Mouse (Mus musculus) liver, embryonic 15.5 days (tissue): Measurements from ENCODE around the gene Arsb. TPM values are rescaled to one million over a fixed set of nuclear protein-coding genes. Genes with fewer than 3 reads are reported as not detected.

Experiments
- ATAC-seq: fragments of 200-750 bp; cut with Nextera tagmentation; 2 replicates; pipeline ENCODE4 v1.8.0; 2017; ENCODE audit warnings: moderate number of reproducible peaks, mild to moderate bottlenecking, moderate library complexity; ENCODE audit not compliant: insufficient read depth
- H3K27ac ChIP-seq: fragments of 300-500 bp; sonication (generic); replicated peaks from 2 replicates; pipeline ENCODE4 v1.5.1; 2015; ENCODE audit warnings: mild to moderate bottlenecking, inconsistent platforms
- H3K27me3 ChIP-seq: fragments of 300-500 bp; sonication (generic); 2 replicates; pipeline ENCODE4 v1.6.1; 2015; ENCODE audit warnings: mild to moderate bottlenecking, inconsistent platforms
- H3K36me3 ChIP-seq: fragments of 300-500 bp; sonication (generic); replicated peaks from 2 replicates; pipeline ENCODE4 v1.6.1; 2015; ENCODE audit warnings: moderate library complexity, mild to moderate bottlenecking, inconsistent platforms
- H3K4me1 ChIP-seq: fragments of 300-500 bp; sonication (generic); replicated peaks from 2 replicates; pipeline ENCODE4 v1.6.1; 2015; ENCODE audit warnings: inconsistent platforms
- H3K4me2 ChIP-seq: fragments of 300-500 bp; sonication (generic); 2 replicates; pipeline ENCODE4 v1.6.1; 2015; ENCODE audit warnings: moderate library complexity, mild to moderate bottlenecking, inconsistent platforms
- H3K4me3 ChIP-seq: fragments of 300-500 bp; sonication (generic); replicated peaks from 2 replicates; pipeline ENCODE4 v1.5.1; 2015; ENCODE audit warnings: mild to moderate bottlenecking, inconsistent platforms
- H3K9ac ChIP-seq: fragments of 300-500 bp; sonication (generic); 2 replicates; pipeline ENCODE4 v1.6.1; 2015; ENCODE audit warnings: moderate library complexity, mild to moderate bottlenecking, inconsistent platforms
- H3K9me3 ChIP-seq: fragments of 300-500 bp; sonication (generic); replicated peaks from 2 replicates; pipeline ENCODE4 v1.6.1; 2016; ENCODE audit warnings: inconsistent platforms
- WGBS: fragments of 180-500 bp; shearing (Covaris S2); methylation state at CpG from one replicate; pipeline ENCODE4 v1.1.7; 2015; ENCODE audit warnings: mixed read lengths; ENCODE audit not compliant: insufficient replicate concordance; 5-methylcytosine and 5-hydroxymethylcytosine counted together
- polyA plus RNA-seq: library from polyadenylated mRNA; unstranded; fragments of >200 nt; fragmentation: Nextera tagmentation; extraction: Ambion mirVana; gene quantifications from 2 replicates; pipeline ENCODE4 v1.2.1, GENCODE M21; 2015

Arsb gene
- polyA plus RNA-seq, 1 experiment from 2014 or later: 4.1 TPM

- no peak overlapping the region for H3K9ac ChIP-seq
- 61% methylated on average over 4 of the region's 4 CpGs for WGBS
- no peak overlapping the region for H3K4me3 ChIP-seq
- H3K27ac ChIP-seq: no peak overlapping the region
- H3K4me1 ChIP-seq: no peaks in the 10 kb centered on the region
- no peak overlapping the region for H3K4me2 ChIP-seq
- no peaks in the 10 kb centered on the region for H3K36me3 ChIP-seq
- no peaks in the 10 kb centered on the region for H3K9me3 ChIP-seq
- no peaks in the 10 kb centered on the region for H3K27me3 ChIP-seq
- no peak for ATAC-seq
These were observed 76.2 kb downstream of the Arsb start for GRCm38 (mm10) chr13:93847614-93848013.

- Histone ChIP-seq H3K27me3 (no peaks in the 10 kb centered on the region), H3K4me1 (no peaks in the 10 kb centered on the region), H3K4me3 (no peak overlapping the region), H3K4me2 (no peak overlapping the region), H3K36me3 (no peaks in the 10 kb centered on the region), H3K27ac (no peak overlapping the region), H3K9ac (no peak overlapping the region), H3K9me3 (no peaks in the 10 kb centered on the region)
- no peak for ATAC-seq
- WGBS: 69% methylated on average over 6 of the region's 6 CpGs
These were observed 77.2 kb downstream of the Arsb start for GRCm38 (mm10) chr13:93848615-93849014.

GRCm38 (mm10) chr13:93849751-93850355 lies 78.4 kb downstream of the Arsb start:
- no peaks in the 10 kb centered on the region for H3K36me3 ChIP-seq
- no peak overlapping the region for H3K4me3 ChIP-seq
- WGBS: 48% methylated on average over 5 of the region's 5 CpGs
- no peak overlapping the region for H3K4me2 ChIP-seq
- no peak overlapping the region for H3K27ac ChIP-seq
- no peak for ATAC-seq
- no peaks in the 10 kb centered on the region for H3K27me3 ChIP-seq
- no peaks in the 10 kb centered on the region for H3K9me3 ChIP-seq
- no peak overlapping the region for H3K9ac ChIP-seq
- no peaks in the 10 kb centered on the region for H3K4me1 ChIP-seq

- H3K9ac ChIP-seq: no peak overlapping the region
- no peaks in the 10 kb centered on the region for H3K36me3 ChIP-seq
- no peaks in the 10 kb centered on the region for H3K4me1 ChIP-seq
- WGBS: 40% methylated on average over 4 of the region's 4 CpGs
- H3K4me3 ChIP-seq: no peak overlapping the region
- no peaks in the 10 kb centered on the region for H3K27me3 ChIP-seq
- H3K4me2 ChIP-seq: no peak overlapping the region
- no peak overlapping the region for H3K27ac ChIP-seq
- no peaks in the 10 kb centered on the region for H3K9me3 ChIP-seq
- ATAC-seq: no peak
These were observed 79.2 kb downstream of the Arsb start for GRCm38 (mm10) chr13:93850674-93851073.

- Histone ChIP-seq H3K4me2 (no peak overlapping the region), H3K27ac (no peak overlapping the region), H3K4me1 (no peaks in the 10 kb centered on the region), H3K9me3 (no peaks in the 10 kb centered on the region), H3K27me3 (no peaks in the 10 kb centered on the region), H3K36me3 (no peaks in the 10 kb centered on the region), H3K9ac (no peak overlapping the region), H3K4me3 (no peak overlapping the region)
- no peak for ATAC-seq
- WGBS: 35% methylated on average over 14 of the region's 14 CpGs
These were observed 81.1 kb downstream of the Arsb start for GRCm38 (mm10) chr13:93852419-93853138.

GRCm38 (mm10) chr13:93853767-93854166 lies 82.3 kb downstream of the Arsb start:
- H3K27ac ChIP-seq: no peak overlapping the region
- no peaks in the 10 kb centered on the region for H3K27me3 ChIP-seq
- H3K36me3 ChIP-seq: no peaks in the 10 kb centered on the region
- no peaks in the 10 kb centered on the region for H3K9me3 ChIP-seq
- H3K4me3 ChIP-seq: no peak overlapping the region
- no peaks in the 10 kb centered on the region for H3K4me1 ChIP-seq
- no peak for ATAC-seq
- H3K4me2 ChIP-seq: no peak overlapping the region
- no peak overlapping the region for H3K9ac ChIP-seq
- 78% methylated on average over 6 of the region's 6 CpGs for WGBS

GRCm38 (mm10) chr13:93854325-93854724 lies 82.9 kb downstream of the Arsb start:
- H3K36me3 ChIP-seq: no peaks in the 10 kb centered on the region
- H3K4me3 ChIP-seq: no peak overlapping the region
- 83% methylated on average over 8 of the region's 8 CpGs for WGBS
- ATAC-seq: no peak
- H3K27ac ChIP-seq: no peak overlapping the region
- H3K9me3 ChIP-seq: no peaks in the 10 kb centered on the region
- no peaks in the 10 kb centered on the region for H3K27me3 ChIP-seq
- H3K4me2 ChIP-seq: no peak overlapping the region
- H3K4me1 ChIP-seq: no peaks in the 10 kb centered on the region
- no peak overlapping the region for H3K9ac ChIP-seq

- Histone ChIP-seq H3K4me2 (no peak overlapping the region), H3K27me3 (no peaks in the 10 kb centered on the region), H3K4me1 (no peaks in the 10 kb centered on the region), H3K9me3 (no peaks in the 10 kb centered on the region), H3K9ac (no peak overlapping the region), H3K36me3 (no peaks in the 10 kb centered on the region), H3K27ac (no peak overlapping the region), H3K4me3 (no peak overlapping the region)
- 72% methylated on average over 3 of the region's 3 CpGs for WGBS
- no peak for ATAC-seq
These were observed 83.6 kb downstream of the Arsb start for GRCm38 (mm10) chr13:93854966-93855562.

GRCm38 (mm10) chr13:93855701-93856183 lies 84.3 kb downstream of the Arsb start:
- Histone ChIP-seq H3K4me1 (0 out of 2 replicates have a peak, but pooled peaks cover under 1% of the 10 kb centered on the region), H3K9ac (no peak overlapping the region), H3K27me3 (no peaks in the 10 kb centered on the region), H3K4me2 (peak overlapping the region; percentile 27; the same call in 1 of the 2 replicates), H3K4me3 (no peak overlapping the region), H3K27ac (no peak overlapping the region), H3K9me3 (no peaks in the 10 kb centered on the region), H3K36me3 (no peaks in the 10 kb centered on the region)
- no peak for ATAC-seq
- 23% methylated on average over 11 of the region's 11 CpGs for WGBS

GRCm38 (mm10) chr13:93861211-93861610 lies 89.8 kb downstream of the Arsb start:
- Histone ChIP-seq H3K27ac (no peak overlapping the region), H3K36me3 (no peaks in the 10 kb centered on the region), H3K27me3 (no peaks in the 10 kb centered on the region), H3K4me3 (no peak overlapping the region), H3K4me1 (0 out of 2 replicates have a peak, but pooled peaks cover 5% of the 10 kb centered on the region), H3K9me3 (no peaks in the 10 kb centered on the region), H3K9ac (no peak overlapping the region), H3K4me2 (no peak overlapping the region)
- ATAC-seq: no peak
- 18% methylated on average over 2 of the region's 2 CpGs for WGBS

GRCm38 (mm10) chr13:93864066-93864740 lies 92.8 kb downstream of the Arsb start:
- Histone ChIP-seq H3K36me3 (no peaks in the 10 kb centered on the region), H3K4me2 (no peak overlapping the region), H3K9me3 (no peaks in the 10 kb centered on the region), H3K4me3 (no peak overlapping the region), H3K27me3 (no peaks in the 10 kb centered on the region), H3K9ac (no peak overlapping the region), H3K4me1 (0 out of 2 replicates have a peak, but pooled peaks cover 5% of the 10 kb centered on the region), H3K27ac (no peak overlapping the region)
- WGBS: 41% methylated on average over 8 of the region's 8 CpGs
- ATAC-seq: no peak
